Mouse (Mus musculus) right cerebral cortex, postnatal 14 days (tissue): Measurements from ENCODE around the gene Neu4.
"Not testable (repeated sequence)": the region's sequence is repeated elsewhere in the genome, so short reads cannot be mapped to it uniquely, and the experiment has no call there.

ENCODE experiments used
- DNase-seq: peaks from one replicate; pipeline ENCODE4 v3.0.0; 2022

The Neu4 gene

DNA sequence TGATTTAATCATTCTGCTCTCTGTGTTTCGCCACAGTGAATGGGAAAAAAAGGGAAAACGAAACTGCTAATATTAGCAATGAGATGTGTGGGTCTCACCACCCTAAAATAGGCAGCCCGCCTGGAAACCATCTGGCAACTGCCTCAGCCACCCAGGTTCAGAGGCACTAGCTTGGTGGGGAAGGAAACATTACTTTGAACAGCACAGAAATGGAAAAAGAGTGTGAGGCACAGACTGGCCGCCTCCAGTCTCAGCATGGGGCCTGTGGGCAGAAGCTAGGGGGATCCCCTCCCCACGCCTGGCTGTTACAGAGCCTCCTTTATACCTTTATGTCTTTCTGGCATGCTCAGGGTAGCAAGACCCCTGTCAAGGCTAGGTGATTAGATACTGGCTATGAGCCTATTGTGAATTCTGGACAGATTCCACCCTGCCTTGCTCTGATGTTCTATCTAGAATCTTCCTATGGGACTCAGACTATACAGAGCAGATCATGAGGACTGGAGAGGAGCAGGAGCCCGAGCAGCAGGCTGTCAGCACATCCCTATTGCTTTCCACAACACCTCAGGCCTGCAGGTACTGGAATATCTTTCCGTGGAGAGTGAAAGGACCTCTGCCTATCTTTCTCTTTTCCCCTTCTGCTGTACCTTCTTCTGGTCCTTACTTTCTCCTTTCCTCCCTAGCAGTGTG, 33.4 kb downstream of the Neu4 start:
- DNase-seq: peak; percentile 64

GRCm38 (mm10) chr1:94054481-94054880, 34.2 kb downstream of the Neu4 start:
- DNase-seq: no peak

DNA sequence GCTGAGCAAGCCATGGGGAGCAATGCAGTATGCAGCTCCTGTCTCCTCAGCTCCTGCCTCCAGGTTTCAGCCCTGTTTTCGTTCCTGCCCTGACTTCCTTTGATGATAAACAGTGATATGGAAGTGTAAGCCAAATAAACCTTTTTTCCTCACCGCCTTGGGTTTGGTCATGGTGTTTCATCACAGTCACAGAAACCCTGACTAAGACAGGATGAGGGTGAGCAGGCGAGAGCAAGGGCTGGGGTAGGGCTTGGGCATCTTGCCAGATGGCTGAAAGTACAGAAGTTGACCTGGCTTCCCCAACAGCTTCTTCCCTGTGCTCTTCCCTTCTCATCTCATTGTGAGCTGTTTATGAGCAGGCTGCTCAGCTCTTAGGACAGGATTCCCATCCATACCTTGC, 35.7 kb downstream of the Neu4 start:
- no peak for DNase-seq

GRCm38 (mm10) chr1:94057401-94057800, 37.1 kb downstream of the Neu4 start:
- no peak for DNase-seq

GRCm38 (mm10) chr1:94058281-94058680, 38.0 kb downstream of the Neu4 start:
- DNase-seq: not testable (repeated sequence)

GRCm38 (mm10) chr1:94074756-94075155, 54.5 kb downstream of the Neu4 start:
- DNase-seq: no peak

DNA sequence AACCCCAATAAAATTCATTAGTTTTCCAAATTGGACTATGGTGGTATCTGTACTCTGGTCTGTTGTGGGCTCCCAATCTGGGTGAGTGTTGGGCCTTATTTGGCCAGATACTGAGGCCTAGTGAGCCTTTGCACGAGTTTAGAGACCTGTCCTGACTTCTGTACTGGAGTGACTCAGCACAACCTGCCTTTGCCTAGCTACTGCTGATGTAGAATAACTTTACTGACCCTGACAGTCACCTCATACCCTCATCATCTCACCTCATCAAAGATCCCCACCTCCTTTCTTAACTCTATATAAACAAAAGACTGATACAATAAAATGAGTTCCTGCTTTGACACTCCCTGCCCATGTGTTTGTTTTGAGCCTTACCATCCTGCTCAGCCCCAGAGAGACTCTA, 56.5 kb downstream of the Neu4 start:
- DNase-seq: no peak
